Comparison of ENCODE assay signal across 9 mouse cellular contexts in genomic region chr1:132299744-132300143, GRCm38 (mm10). TPM values are rescaled to one million over a fixed set of nuclear protein-coding genes. Genes with fewer than 3 reads are reported as not detected.
A peak's percentile ranks its signal among the peaks of the same experiment; 100 is the strongest.
DNase-seq lines count a peak whose midpoint lies in the region; ATAC-seq and TF ChIP-seq lines count a peak whose summit lies in the region.
"Had no signal": no experiment of that assay in that cellular context is flagged by ENCODE, and none has a peak within 500 bp of the region (broad histone marks: within the 10 kb centered on the region; RNA-seq: fewer than 3 reads in every experiment).

No protein-coding gene starts in this region.

- H3K27me3 ChIP-seq in heart, embryonic 14.5 days (ENCODE audit: control insufficient read depth, insufficient read depth, low read length): peaks cover 37% of the 10 kb centered on the region
- H3K27me3 ChIP-seq in midbrain, embryonic 16.5 days (ENCODE audit: control insufficient read depth, insufficient read depth, low read depth, low read length): no peaks in the 10 kb centered on the region

- H3K9me3 ChIP-seq in heart, embryonic 14.5 days (ENCODE audit: control insufficient read depth, low read length): no peaks in the 10 kb centered on the region
- H3K9me3 ChIP-seq in midbrain, embryonic 16.5 days (replicated peaks; ENCODE audit: control insufficient read depth, low read length, poor library complexity, severe bottlenecking): no peaks in the 10 kb centered on the region

- DNase-seq in left cerebral cortex, adult 2 months (ENCODE audit: extremely low spot score in 1 of 2, low spot score in 2 of 2): no peak
- no peak for DNase-seq in left cerebral cortex, postnatal 25 days (ENCODE audit: low spot score in 2 of 2)
- DNase-seq in cerebellum, postnatal 25 days: peak; percentile 66 to 78
- DNase-seq in Muller cell, postnatal 12 days (ENCODE audit: inconsistent ontology term): no peak
- DNase-seq in embryo, embryonic 10 days (ENCODE audit: low spot score): no peak
- no peak for DNase-seq in spleen, adult 12 weeks (ENCODE audit: low spot score)

- H3K9ac ChIP-seq in heart, embryonic 14.5 days (ENCODE audit: low read length): no peak overlapping the region
- peak overlapping the region; percentile 83 for H3K9ac ChIP-seq in midbrain, embryonic 16.5 days (ENCODE audit: low read depth, low read length)

- peak overlapping the region; percentile 99; the same call in 1 of the 2 replicates for H3K4me2 ChIP-seq in heart, embryonic 14.5 days (ENCODE audit: low read length)
- peak overlapping the region; percentile 96 for H3K4me2 ChIP-seq in midbrain, embryonic 16.5 days (ENCODE audit: low read length)

- no peak for TF ChIP-seq CTCF in left cerebral cortex, adult 2 months (IDR thresholded peaks at IDR 0.05)

- ATAC-seq in heart, embryonic 14.5 days (ENCODE audit: insufficient number of reproducible peaks, insufficient read depth, low FRiP score, low read depth): no peak
- no peak for ATAC-seq in midbrain, embryonic 16.5 days

- intact Hi-C loops in left cerebral cortex, adult 2 months (cut with DNase I): no loop called here
- intact Hi-C loops in left cerebral cortex, postnatal 25 days (cut with DNase I): no loop called here

- peak overlapping the region; percentile 86; the same call in 1 of the 2 replicates for H3K27ac ChIP-seq in left cerebral cortex, adult 2 months
- H3K27ac ChIP-seq in heart, embryonic 14.5 days (replicated peaks in 1 of 2; ENCODE audit: control insufficient read depth in 1 of 2, insufficient read depth in 1 of 2, low read depth in 2 of 2, low read length in 2 of 2): no peak overlapping the region
- H3K27ac ChIP-seq in midbrain, embryonic 16.5 days (ENCODE audit: low read length): no peak overlapping the region

- H3K36me3 ChIP-seq in heart, embryonic 14.5 days (ENCODE audit: control insufficient read depth, insufficient read depth, low read length): no peaks in the 10 kb centered on the region
- no peaks in the 10 kb centered on the region for H3K36me3 ChIP-seq in midbrain, embryonic 16.5 days (ENCODE audit: control insufficient read depth, insufficient read depth, low read length)

- peaks cover 4 to 19% of the 10 kb centered on the region in 2 experiments; a peak in 3 of 4 replicates for H3K4me1 ChIP-seq in heart, embryonic 14.5 days (ENCODE audit: control insufficient read depth in 2 of 2, insufficient read depth in 2 of 2, low read length in 2 of 2)
- peaks cover 44% of the 10 kb centered on the region for H3K4me1 ChIP-seq in midbrain, embryonic 16.5 days (ENCODE audit: control insufficient read depth, insufficient read depth, low read length)

- WGBS in heart, embryonic 14.5 days: 83% methylated on average over 5 of the region's 5 CpGs
- WGBS in midbrain, embryonic 16.5 days: 85% methylated on average over 5 of the region's 5 CpGs

- H3K4me3 ChIP-seq in left cerebral cortex, adult 2 months: peak overlapping the region; percentile 54
- H3K4me3 ChIP-seq in heart, embryonic 14.5 days (ENCODE audit: control insufficient read depth in 1 of 2, insufficient read depth in 1 of 2, low read depth in 1 of 2, low read length in 2 of 2): no peak overlapping the region
- H3K4me3 ChIP-seq in midbrain, embryonic 16.5 days (ENCODE audit: low read depth, low read length): peak overlapping the region; percentile 66

RNA-seq across cellular contexts. Expression of gene Klhdc8a, which starts 1.3 kb away (rescaled TPM):
- 10 to 100 TPM; 12.2 to 13.2 TPM for total RNA-seq in left cerebral cortex, adult 2 months (2021)
- total RNA-seq in left cerebral cortex, postnatal 25 days (2021): 10 to 100 TPM; 11.3 to 14.1 TPM
- polyA plus RNA-seq in heart, embryonic 14.5 days (2014; fragmentation: Nextera tagmentation; extraction: Ambion mirVana): 0.50 and 1.5 TPM in 2 replicates
- 8.3 and 10.8 TPM in 2 replicates for polyA plus RNA-seq in midbrain, embryonic 16.5 days (2015; fragmentation: Nextera tagmentation; extraction: Ambion mirVana)
- total RNA-seq: neutrophil, adult 5-6 weeks had no signal

RNA-seq across cellular contexts. Expression of gene Nuak2, which starts 16.2 kb away (rescaled TPM):
- 1 to 10 TPM; 1.4 TPM for total RNA-seq in left cerebral cortex, adult 2 months (2021)
- under 1 TPM; 0.94 to 0.96 TPM for total RNA-seq in left cerebral cortex, postnatal 25 days (2021)
- 1.5 and 2.2 TPM in 2 replicates for polyA plus RNA-seq in heart, embryonic 14.5 days (2014; fragmentation: Nextera tagmentation; extraction: Ambion mirVana)
- 19.8 and 22.0 TPM in 2 replicates for polyA plus RNA-seq in midbrain, embryonic 16.5 days (2015; fragmentation: Nextera tagmentation; extraction: Ambion mirVana)

Comparison
In these comparisons a context has a peak if more than half of its experiments do, and no peak if none do; other contexts are left out.
1. DNase-seq: peak in cerebellum, postnatal 25 days (2 of 2); none in left cerebral cortex, adult 2 months (0 of 2), left cerebral cortex, postnatal 25 days (0 of 2), Muller cell, postnatal 12 days (single experiment), embryo, embryonic 10 days (single experiment) and spleen, adult 12 weeks (single experiment).
2. H3K4me3 ChIP-seq: peak in left cerebral cortex, adult 2 months (single experiment) and midbrain, embryonic 16.5 days (single experiment); none in heart, embryonic 14.5 days (0 of 2).